In the genomic region with DNA sequence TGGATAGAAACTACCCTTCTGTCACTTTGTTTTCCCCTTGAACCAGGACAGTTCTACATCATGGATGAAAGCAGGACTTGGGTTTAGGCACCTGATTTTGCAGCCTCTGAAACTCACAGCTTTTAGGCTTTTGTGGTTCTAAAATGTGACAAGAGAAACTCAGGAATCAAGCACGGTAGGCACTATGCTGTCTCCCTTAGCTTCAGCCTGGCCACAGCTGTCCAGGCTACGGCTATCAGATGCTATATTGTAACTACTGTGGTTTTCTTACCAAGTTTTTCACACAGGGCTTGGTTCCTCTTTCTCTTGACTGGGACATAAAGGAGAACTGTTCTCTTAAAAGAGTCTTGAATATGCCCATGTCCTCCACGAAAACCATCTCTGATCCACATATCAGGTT, we compare ENCODE assay signal across 20 mouse cellular contexts. TPM values are rescaled to one million over a fixed set of nuclear protein-coding genes. Genes with fewer than 3 reads are reported as not detected.
DNase-seq lines count a peak whose midpoint lies in the region; ATAC-seq and TF ChIP-seq lines count a peak whose summit lies in the region.
"Had no signal": no experiment of that assay in that cellular context is flagged by ENCODE, and none has a peak within 500 bp of the region (broad histone marks: within the 10 kb centered on the region; RNA-seq: fewer than 3 reads in every experiment).

No protein-coding gene starts in this region.

- no peak for TF ChIP-seq POLR2A in CH12.LX (IDR thresholded peaks at IDR 0.05; ENCODE audit: low read depth, low read length)
- TF ChIP-seq POLR2A in small intestine, adult 2 months (IDR thresholded peaks at IDR 0.05; ENCODE audit: low read depth, low read length): no peak

- H3K79me2 ChIP-seq in CH12.LX (replicated peaks; ENCODE audit: control insufficient read depth, extremely low read depth, insufficient read depth, poor library complexity, severe bottlenecking): no peaks in the 10 kb centered on the region

- WGBS in lung, postnatal 0 days: 65% methylated on average over 3 of the region's 3 CpGs
- WGBS in small intestine, adult 2 months: 76% methylated on average over 3 of the region's 3 CpGs
- 87% methylated on average over 3 of the region's 3 CpGs for WGBS in hindbrain, postnatal 0 days

- in situ Hi-C loops in CH12.LX (cut with MboI; ENCODE audit: low pct_ligation_motif_present, low pct_unique_long_range_greater_than_20kb, low sequenced_read_pairs): no loop called here

- H3K36me3 ChIP-seq in lung, postnatal 0 days (ENCODE audit: insufficient read depth, low read length): no peaks in the 10 kb centered on the region
- H3K36me3 ChIP-seq in CH12.LX (replicated peaks in 1 of 2; ENCODE audit: control insufficient read depth in 1 of 2, insufficient read depth in 1 of 2, low read length in 1 of 2): no peaks in the 10 kb centered on the region
- no peaks in the 10 kb centered on the region for H3K36me3 ChIP-seq in small intestine, adult 2 months (ENCODE audit: control insufficient read depth, insufficient read depth, low read length)
- no peaks in the 10 kb centered on the region for H3K36me3 ChIP-seq in hindbrain, postnatal 0 days (ENCODE audit: insufficient read depth, low read length)
- H3K36me3 ChIP-seq: embryonic facial prominence, embryonic 10.5 days; G1E; heart, embryonic 15.5 days; hindbrain, embryonic 10.5 days; midbrain, embryonic 15.5 days had no signal

- H3K4me3 ChIP-seq in lung, postnatal 0 days (ENCODE audit: low read depth, low read length): no peak overlapping the region
- H3K4me3 ChIP-seq in CH12.LX (replicated peaks in 1 of 3; ENCODE audit: low read depth in 2 of 3, low read length in 2 of 3, poor library complexity in 1 of 3): no peak overlapping the region
- H3K4me3 ChIP-seq in small intestine, adult 2 months (ENCODE audit: low read depth, low read length): no peak overlapping the region
- H3K4me3 ChIP-seq in hindbrain, postnatal 0 days (ENCODE audit: low read length): no peak overlapping the region
- H3K4me3 ChIP-seq: embryonic facial prominence, embryonic 10.5 days; forebrain, embryonic 13.5 days; heart, embryonic 15.5 days; hindbrain, embryonic 10.5 days; midbrain, embryonic 15.5 days had no signal

- TF ChIP-seq RAD21 in CH12.LX (IDR thresholded peaks at IDR 0.05; ENCODE audit: low read depth, low read length): no peak

- H3K27ac ChIP-seq in lung, postnatal 0 days (ENCODE audit: low read length): no peak overlapping the region
- H3K27ac ChIP-seq in CH12.LX (ENCODE audit: insufficient read depth, low read depth): no peak overlapping the region
- H3K27ac ChIP-seq in small intestine, adult 2 months (ENCODE audit: insufficient read depth, low read depth, low read length): 0 out of 2 replicates have a peak overlapping the region, but pooled peaks have one; percentile 55
- H3K27ac ChIP-seq in hindbrain, postnatal 0 days: no peak overlapping the region
- H3K27ac ChIP-seq: embryonic facial prominence, embryonic 10.5 days; forebrain, embryonic 13.5 days; heart, embryonic 15.5 days; hindbrain, embryonic 10.5 days; liver, embryonic 14.5 days; midbrain, embryonic 15.5 days had no signal

- no peaks in the 10 kb centered on the region for H3K9me3 ChIP-seq in lung, postnatal 0 days (ENCODE audit: low read length)
- no peaks in the 10 kb centered on the region for H3K9me3 ChIP-seq in CH12.LX (replicated peaks; ENCODE audit: low read length)
- H3K9me3 ChIP-seq in hindbrain, postnatal 0 days (ENCODE audit: low read length): no peaks in the 10 kb centered on the region
- H3K9me3 ChIP-seq: embryonic facial prominence, embryonic 10.5 days; forebrain, embryonic 13.5 days; G1E; heart, embryonic 15.5 days; hindbrain, embryonic 10.5 days; midbrain, embryonic 15.5 days had no signal

- H3K4me2 ChIP-seq in lung, postnatal 0 days (replicated peaks; ENCODE audit: low read depth, low read length): no peak overlapping the region
- peak overlapping the region; percentile 61; the same call in 1 of the 2 replicates for H3K4me2 ChIP-seq in CH12.LX (ENCODE audit: insufficient read depth, low read depth, poor library complexity, severe bottlenecking)
- H3K4me2 ChIP-seq in hindbrain, postnatal 0 days (ENCODE audit: low read depth, low read length): no peak overlapping the region
- H3K4me2 ChIP-seq: forebrain, embryonic 13.5 days; heart, embryonic 15.5 days; midbrain, embryonic 15.5 days had no signal

- TF ChIP-seq CTCF in lung, postnatal 0 days (IDR thresholded peaks at IDR 0.05): no peak
- no peak for TF ChIP-seq CTCF in CH12.LX (conservative IDR thresholded peaks at IDR 0.05 in 1 of 2, IDR thresholded peaks at IDR 0.05 in 1 of 2; ENCODE audit: low read depth in 2 of 2, low read length in 2 of 2)
- no peak for TF ChIP-seq CTCF in small intestine, adult 2 months (IDR thresholded peaks at IDR 0.05; ENCODE audit: extremely low read depth, insufficient read length, insufficient replicate concordance, low read depth, low read length)
- no peak for TF ChIP-seq CTCF in hindbrain, postnatal 0 days (IDR thresholded peaks at IDR 0.05; ENCODE audit: low read depth)

- no peaks in the 10 kb centered on the region for H3K27me3 ChIP-seq in lung, postnatal 0 days (replicated peaks; ENCODE audit: insufficient read depth, low read length)
- H3K27me3 ChIP-seq in CH12.LX (replicated peaks): no peaks in the 10 kb centered on the region
- no peaks in the 10 kb centered on the region for H3K27me3 ChIP-seq in small intestine, adult 2 months (ENCODE audit: control insufficient read depth, insufficient read depth, low read length)
- H3K27me3 ChIP-seq in hindbrain, postnatal 0 days (ENCODE audit: insufficient read depth, low read length): no peaks in the 10 kb centered on the region
- H3K27me3 ChIP-seq: forebrain, embryonic 13.5 days; heart, embryonic 15.5 days; midbrain, embryonic 15.5 days had no signal

- no peak for TF ChIP-seq EP300 in lung, postnatal 0 days (IDR thresholded peaks at IDR 0.05)
- peak; percentile 80 for TF ChIP-seq EP300 in CH12.LX (IDR thresholded peaks at IDR 0.05; ENCODE audit: low read length)

- H3K4me1 ChIP-seq in lung, postnatal 0 days (ENCODE audit: insufficient read depth, low read depth, low read length): no peaks in the 10 kb centered on the region
- H3K4me1 ChIP-seq in CH12.LX (ENCODE audit: control insufficient read depth in 1 of 2, insufficient read depth in 2 of 2): peaks cover 4 to 50% of the 10 kb centered on the region in 2 experiments
- no peaks in the 10 kb centered on the region for H3K4me1 ChIP-seq in small intestine, adult 2 months (ENCODE audit: control insufficient read depth, insufficient read depth, insufficient read length, low read length)
- no peaks in the 10 kb centered on the region for H3K4me1 ChIP-seq in hindbrain, postnatal 0 days (ENCODE audit: insufficient read depth, low read length)
- H3K4me1 ChIP-seq: embryonic facial prominence, embryonic 10.5 days; forebrain, embryonic 13.5 days; heart, embryonic 15.5 days; hindbrain, embryonic 10.5 days; midbrain, embryonic 15.5 days had no signal

- dilution Hi-C loops in CH12.LX (cut with MboI; ENCODE audit: extremely low pct_ligation_motif_present, extremely low pct_unique_long_range_greater_than_20kb, low sequenced_read_pairs): no loop called here

- H3K9ac ChIP-seq in lung, postnatal 0 days (replicated peaks; ENCODE audit: low read depth): no peak overlapping the region
- no peak overlapping the region for H3K9ac ChIP-seq in CH12.LX (ENCODE audit: insufficient read depth, low read depth)
- no peak overlapping the region for H3K9ac ChIP-seq in hindbrain, postnatal 0 days (replicated peaks; ENCODE audit: low read length)
- H3K9ac ChIP-seq: forebrain, embryonic 13.5 days; heart, embryonic 15.5 days; liver, embryonic 14.5 days; midbrain, embryonic 15.5 days had no signal

- peak; percentile 24 for DNase-seq in lung, postnatal 0 days (ENCODE audit: low spot score)
- no peak for DNase-seq in lung, postnatal 14 days
- DNase-seq in CH12.LX (ENCODE audit: extremely low read depth): peak; percentile 57
- no peak for DNase-seq in hindbrain, postnatal 0 days (ENCODE audit: low spot score)
- no peak for DNase-seq in adrenal gland, adult 2 months
- DNase-seq: cerebellum, adult 18-20 months; cerebellum, postnatal 36 days; kidney, adult 9 months; layer of hippocampus, postnatal 36 days; left cerebral cortex, postnatal 4 days; thymus, postnatal 36 days had no signal

- no peak for ATAC-seq in lung, postnatal 0 days
- ATAC-seq in hematopoietic stem cell, adult 5-6 weeks (replicated peaks in 1 of 2; ENCODE audit: insufficient read depth in 1 of 2, low FRiP score in 2 of 2, low TSS enrichment in 1 of 2, low read depth in 1 of 2, poor library complexity in 2 of 2, severe bottlenecking in 2 of 2): peak; percentile 97 to 99
- ATAC-seq in hindbrain, postnatal 0 days: no peak
- ATAC-seq: forebrain, embryonic 13.5 days; midbrain, embryonic 15.5 days had no signal

TF ChIP-seq in CH12.LX, 34 proteins besides CTCF, POLR2A, EP300 and RAD21 (continues in another document):
- TF ChIP-seq BHLHE40 (IDR thresholded peaks at IDR 0.05; ENCODE audit: low read depth, low read length) (peak; percentile 64), IRF4 (IDR thresholded peaks at IDR 0.05; ENCODE audit: low read depth, low read length) (peak; percentile 71; the same call in 1 of the 2 replicates), TCF12 (IDR thresholded peaks at IDR 0.05; ENCODE audit: low read depth, low read length) (0 out of 2 replicates have a peak, but pooled peaks have one; percentile 42)

RNA-seq across cellular contexts. Expression of a gene that starts 10.1 kb away (rescaled TPM):
- polyA plus RNA-seq in lung, postnatal 0 days (2015; fragmentation: Nextera tagmentation; extraction: Ambion mirVana): 2.1 and 2.2 TPM in 2 replicates
- total RNA-seq in CH12.LX (2012; rRNA removed) (0.21 and 0.38 TPM in 2 replicates), CH12.LX (2014; rRNA removed) (4.6 TPM in 2 replicates)
- polyA plus RNA-seq in CH12.LX (2012; ENCODE audit: insufficient read length, low read depth): 3.1 and 4.0 TPM in 2 replicates
- 58.2 and 81.5 TPM in 2 replicates for total RNA-seq in hematopoietic stem cell, adult 5-6 weeks (2017)
- polyA plus RNA-seq in small intestine, adult 2 months (2012; rRNA removed): 6.9 and 9.2 TPM in 2 replicates
- total RNA-seq in hindbrain, postnatal 0 days (2014; rRNA removed): 6.2 and 8.6 TPM in 2 replicates
- polyA plus RNA-seq in hindbrain, postnatal 0 days (2015; fragmentation: Nextera tagmentation; extraction: Ambion mirVana): 3.4 and 4.0 TPM in 2 replicates
- 1 to 10 TPM; 2.1 to 4.6 TPM for total RNA-seq in adrenal gland, adult 2 months (2021)
- polyA plus RNA-seq in adrenal gland, adult 2 months (2012; rRNA removed): 3.0 and 3.8 TPM in 2 replicates

RNA-seq across cellular contexts. Expression of a gene that starts 46.1 kb away (rescaled TPM):
- 1.1 and 1.2 TPM in 2 replicates for polyA plus RNA-seq in lung, postnatal 0 days (2015; fragmentation: Nextera tagmentation; extraction: Ambion mirVana)
- total RNA-seq in CH12.LX (2012; rRNA removed) (0.08 and 0.13 TPM in 2 replicates), CH12.LX (2014; rRNA removed) (not detected in 2 replicates)
- 0.16 and 0.17 TPM in 2 replicates for polyA plus RNA-seq in CH12.LX (2012; ENCODE audit: insufficient read length, low read depth)
- 3.6 TPM in 1 of 2 replicates, not detected in the other for total RNA-seq in hematopoietic stem cell, adult 5-6 weeks (2017)
- polyA plus RNA-seq in small intestine, adult 2 months (2012; rRNA removed): 21.5 and 23.4 TPM in 2 replicates
- total RNA-seq in hindbrain, postnatal 0 days (2014; rRNA removed): 819 and 1,009 TPM in 2 replicates
- 249 and 272 TPM in 2 replicates for polyA plus RNA-seq in hindbrain, postnatal 0 days (2015; fragmentation: Nextera tagmentation; extraction: Ambion mirVana)
- total RNA-seq in adrenal gland, adult 2 months (2021): 1 to 10 TPM; 1.5 to 3.4 TPM
- polyA plus RNA-seq in adrenal gland, adult 2 months (2012; rRNA removed): 13.3 and 24.3 TPM in 2 replicates
- polyA plus RNA-seq: G1E had no signal

Comparison
In these comparisons a context has a peak if more than half of its experiments do, and no peak if none do; other contexts are left out.
1. DNase-seq: peak in lung, postnatal 0 days (single experiment) and CH12.LX (single experiment); none in lung, postnatal 14 days (single experiment), hindbrain, postnatal 0 days (single experiment) and adrenal gland, adult 2 months (single experiment).
2. ATAC-seq: peak in hematopoietic stem cell, adult 5-6 weeks (2 of 2); none in lung, postnatal 0 days (single experiment) and hindbrain, postnatal 0 days (single experiment).